Mouse (Mus musculus) hindbrain, embryonic 13.5 days (tissue): ENCODE data around the gene Romo1. TPM values are rescaled to one million over a fixed set of nuclear protein-coding genes. Genes with fewer than 3 reads are reported as not detected.
"Not testable (repeated sequence)": the region's sequence is repeated elsewhere in the genome, so short reads cannot be mapped to it uniquely, and the experiment has no call there.

Source experiments
- ATAC-seq: fragments of 200-750 bp; cut with Nextera tagmentation; 2 replicates; pipeline ENCODE4 v1.8.0; 2017; ENCODE audit warnings: moderate TSS enrichment; ENCODE audit not compliant: low FRiP score
- H3K27ac ChIP-seq: fragments of 300-500 bp; sonication (generic); 2 replicates; pipeline ENCODE4 v1.5.1; 2015; ENCODE audit warnings: inconsistent platforms, mild to moderate bottlenecking, moderate library complexity
- H3K27me3 ChIP-seq: fragments of 300-500 bp; sonication (generic); 2 replicates; pipeline ENCODE4 v1.6.1; 2015; ENCODE audit warnings: mild to moderate bottlenecking, inconsistent platforms
- H3K36me3 ChIP-seq: fragments of 300-500 bp; sonication (generic); 2 replicates; pipeline ENCODE4 v1.6.1; 2015; ENCODE audit warnings: mild to moderate bottlenecking, inconsistent platforms
- H3K4me1 ChIP-seq: fragments of 300-500 bp; sonication (generic); replicated peaks from 2 replicates; pipeline ENCODE4 v1.6.1; 2015; ENCODE audit warnings: inconsistent platforms
- H3K4me2 ChIP-seq: fragments of 300-500 bp; sonication (generic); 2 replicates; pipeline ENCODE4 v1.6.1; 2015; ENCODE audit warnings: inconsistent platforms, mild to moderate bottlenecking, moderate library complexity
- H3K4me3 ChIP-seq: fragments of 300-500 bp; sonication (generic); 2 replicates; pipeline ENCODE4 v1.5.1; 2015; ENCODE audit warnings: mild to moderate bottlenecking, inconsistent platforms
- H3K9ac ChIP-seq: fragments of 300-500 bp; sonication (generic); 2 replicates; pipeline ENCODE4 v1.6.1; 2015; ENCODE audit warnings: mild to moderate bottlenecking, inconsistent platforms
- H3K9me3 ChIP-seq: fragments of 300-500 bp; sonication (generic); 2 replicates; pipeline ENCODE4 v1.6.1; 2016; ENCODE audit warnings: inconsistent platforms
- WGBS: fragments of 180-500 bp; shearing (Covaris S2); methylation state at CpG from one replicate; pipeline ENCODE4 v1.1.7; 2015; 5-methylcytosine and 5-hydroxymethylcytosine counted together
- polyA plus RNA-seq: library from polyadenylated mRNA; unstranded; fragments of >200 nt; fragmentation: Nextera tagmentation; extraction: Ambion mirVana; gene quantifications from 2 replicates; pipeline ENCODE4 v1.2.1, GENCODE M21; 2015

Romo1 gene
- polyA plus RNA-seq, 1 experiment from 2014 or later: 462 TPM

DNA sequence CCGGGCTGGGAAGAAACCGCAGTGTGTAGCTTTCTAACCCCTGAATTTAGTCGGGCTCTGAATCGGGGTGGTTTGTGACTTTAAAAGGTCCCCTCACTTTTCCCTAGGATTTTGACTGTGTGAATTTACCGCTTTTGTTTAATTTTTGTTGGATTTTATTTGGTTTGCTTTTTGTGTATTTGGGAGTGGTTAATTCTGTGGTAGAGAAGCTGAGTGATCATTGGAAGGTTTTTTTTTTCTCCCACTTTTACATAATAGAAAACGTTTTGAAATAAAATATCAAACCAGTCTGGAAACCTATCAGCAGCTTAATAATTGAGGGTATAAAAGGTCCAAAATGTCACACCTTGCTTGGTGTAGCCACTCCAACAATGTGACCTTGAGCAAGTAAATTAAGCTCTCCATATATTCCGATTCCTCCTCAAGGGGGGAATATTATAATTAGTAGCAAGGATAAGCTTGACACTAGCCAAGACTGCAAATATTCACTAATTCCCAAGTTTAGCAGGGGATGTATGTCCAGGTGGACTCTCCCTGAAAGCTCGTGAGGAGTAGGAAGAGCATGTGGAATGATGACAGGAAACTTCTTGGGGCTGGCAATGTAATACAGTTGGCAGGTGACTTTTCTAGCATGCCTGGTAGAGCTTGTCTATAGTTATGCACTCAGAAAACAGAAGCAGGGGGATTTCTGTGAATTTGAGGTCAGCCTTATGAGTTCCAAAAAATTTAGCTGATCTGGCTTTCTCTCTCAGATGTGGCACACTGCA, 37.2 kb downstream of the Romo1 start:
- no peak for ATAC-seq
- 14% methylated on average over 8 of the region's 8 CpGs for WGBS
- Histone ChIP-seq H3K4me1 (peaks cover 29% of the 10 kb centered on the region), H3K9ac (peak overlapping the region; percentile 79), H3K27me3 (no peaks in the 10 kb centered on the region), H3K36me3 (peaks cover 12% of the 10 kb centered on the region), H3K9me3 (no peaks in the 10 kb centered on the region), H3K4me3 (peak overlapping the region; percentile 96), H3K27ac (peak overlapping the region; percentile 99), H3K4me2 (peak overlapping the region; percentile 56)

DNA sequence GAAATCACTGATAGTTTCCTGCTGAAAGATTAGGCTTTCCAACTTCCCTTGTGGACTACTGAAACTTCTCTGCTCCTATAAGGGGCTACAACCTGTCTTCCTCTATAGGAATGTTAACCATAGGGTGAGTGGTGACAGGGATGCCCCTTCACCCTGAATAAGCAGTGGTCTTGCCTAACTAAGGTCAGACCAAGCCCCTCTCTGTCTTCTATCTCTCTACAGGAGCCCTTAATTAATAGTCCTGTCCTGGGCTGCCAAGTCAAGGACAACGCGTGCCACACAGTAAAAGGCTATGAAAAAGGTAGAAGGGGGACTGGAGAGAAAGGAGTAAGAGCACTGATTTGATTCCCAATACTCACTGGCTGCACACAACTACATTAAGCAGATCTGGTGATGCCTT, 37.8 kb downstream of the Romo1 start:
- H3K4me2 ChIP-seq: peak overlapping the region; percentile 56
- peaks cover 10% of the 10 kb centered on the region for H3K36me3 ChIP-seq
- ATAC-seq: no peak
- no peaks in the 10 kb centered on the region for H3K9me3 ChIP-seq
- 73% methylated on average over 2 of the region's 2 CpGs for WGBS
- peak overlapping the region; percentile 99; the same call in 1 of the 2 replicates for H3K27ac ChIP-seq
- no peak overlapping the region for H3K4me3 ChIP-seq
- no peaks in the 10 kb centered on the region for H3K27me3 ChIP-seq
- H3K9ac ChIP-seq: peak overlapping the region; percentile 79; the same call in 1 of the 2 replicates
- peaks cover 29% of the 10 kb centered on the region for H3K4me1 ChIP-seq

DNA sequence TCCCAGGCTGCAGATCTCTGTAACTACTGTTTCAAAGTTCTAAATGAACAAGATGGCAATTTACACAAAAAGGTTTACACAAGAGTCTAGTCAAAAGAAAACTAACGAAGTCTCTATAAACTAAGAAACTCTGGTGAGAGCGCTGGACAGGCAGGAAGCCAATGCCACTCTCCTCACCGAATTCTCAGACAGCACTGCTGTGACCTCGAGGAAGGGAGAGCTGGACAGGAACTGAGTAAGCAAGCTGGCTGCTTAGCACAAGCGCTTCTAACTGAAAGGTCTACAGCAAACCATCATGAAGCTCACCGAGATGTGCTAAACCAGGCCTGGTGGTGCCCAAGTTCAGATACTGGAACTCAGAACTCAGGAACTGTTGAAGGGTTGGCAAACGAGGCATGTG, 45.4 kb downstream of the Romo1 start:
- not testable (repeated sequence) for ATAC-seq, H3K4me2 ChIP-seq, H3K9me3 ChIP-seq, H3K9ac ChIP-seq, H3K4me3 ChIP-seq, H3K27me3 ChIP-seq, H3K36me3 ChIP-seq, H3K4me1 ChIP-seq, H3K27ac ChIP-seq
- 92% methylated on average over 7 of the region's 7 CpGs for WGBS

DNA sequence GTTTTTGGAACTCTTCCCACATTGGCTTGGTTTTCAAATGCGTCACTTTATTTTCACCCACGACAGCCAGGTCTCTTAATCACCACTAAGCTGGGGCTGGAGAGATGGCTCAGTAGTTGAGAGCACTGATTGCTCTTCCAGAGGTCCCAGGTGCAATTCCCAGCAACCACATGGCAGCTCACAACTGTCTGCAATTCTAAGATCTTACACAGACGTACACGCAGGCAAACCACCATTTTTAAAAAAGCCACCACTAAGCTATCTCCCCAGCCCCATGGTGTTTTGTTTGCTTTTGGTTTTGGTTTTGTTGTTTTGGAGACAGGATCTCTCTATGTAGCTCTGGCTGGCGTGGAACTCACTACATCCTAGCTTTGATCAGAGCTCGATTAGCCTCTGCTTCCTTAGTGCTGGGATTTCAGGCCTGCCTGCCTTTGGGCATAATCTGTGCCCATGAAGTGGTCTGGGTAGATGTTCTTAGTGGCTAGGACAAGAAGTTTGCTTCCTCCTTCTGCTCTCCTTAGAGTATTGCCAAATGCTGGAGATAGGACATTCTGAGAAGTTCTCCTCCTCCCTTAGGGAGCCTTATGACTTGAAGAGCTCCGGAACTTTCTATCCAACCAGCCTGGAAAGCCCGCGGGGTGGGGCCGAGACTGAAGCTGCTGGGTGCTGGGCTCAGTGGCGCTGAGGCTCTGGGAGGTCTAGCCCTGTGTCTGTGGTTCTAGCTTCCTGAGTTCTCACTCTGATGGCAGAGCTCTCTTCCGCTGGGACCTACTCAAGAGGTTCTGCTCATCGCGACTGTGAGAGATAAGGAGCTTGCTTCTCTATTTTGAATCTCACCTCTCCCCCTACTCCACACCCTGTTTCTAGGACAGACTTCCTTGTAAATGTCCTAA, 46.4 kb downstream of the Romo1 start:
- Histone ChIP-seq H3K27me3 (no peaks in the 10 kb centered on the region), H3K4me1 (no peaks in the 10 kb centered on the region), H3K27ac (no peak overlapping the region), H3K36me3 (no peaks in the 10 kb centered on the region), H3K4me2 (no peak overlapping the region), H3K9ac (no peak overlapping the region), H3K9me3 (no peaks in the 10 kb centered on the region), H3K4me3 (no peak overlapping the region)
- no peak for ATAC-seq
- 89% methylated on average over 14 of the region's 14 CpGs for WGBS

DNA sequence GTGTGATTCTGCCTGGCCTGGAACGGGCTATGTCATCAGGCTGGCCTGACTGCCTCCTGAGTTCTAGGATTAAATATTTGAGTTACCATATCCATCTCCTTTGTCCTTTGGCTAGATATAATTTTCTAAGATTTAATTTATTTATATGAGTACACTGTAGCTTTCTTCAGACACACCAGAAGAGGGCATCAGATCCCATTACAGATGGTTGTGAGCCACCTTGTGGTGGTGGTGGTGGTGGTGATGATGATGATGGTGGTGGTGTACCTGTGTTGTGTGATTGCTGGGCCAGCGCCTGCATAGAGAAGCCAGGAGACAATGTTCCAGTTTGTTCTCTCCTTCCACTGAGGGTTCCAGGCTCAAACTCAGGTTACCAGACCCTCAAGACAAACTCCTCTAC, 47.7 kb downstream of the Romo1 start:
- Histone ChIP-seq H3K4me1 (peaks cover 5% of the 10 kb centered on the region), H3K4me2 (no peak overlapping the region), H3K9me3 (no peaks in the 10 kb centered on the region), H3K27me3 (no peaks in the 10 kb centered on the region), H3K36me3 (no peaks in the 10 kb centered on the region), H3K9ac (no peak overlapping the region), H3K27ac (no peak overlapping the region), H3K4me3 (no peak overlapping the region)
- ATAC-seq: no peak
- 97% methylated on average over 2 of the region's 2 CpGs for WGBS

DNA sequence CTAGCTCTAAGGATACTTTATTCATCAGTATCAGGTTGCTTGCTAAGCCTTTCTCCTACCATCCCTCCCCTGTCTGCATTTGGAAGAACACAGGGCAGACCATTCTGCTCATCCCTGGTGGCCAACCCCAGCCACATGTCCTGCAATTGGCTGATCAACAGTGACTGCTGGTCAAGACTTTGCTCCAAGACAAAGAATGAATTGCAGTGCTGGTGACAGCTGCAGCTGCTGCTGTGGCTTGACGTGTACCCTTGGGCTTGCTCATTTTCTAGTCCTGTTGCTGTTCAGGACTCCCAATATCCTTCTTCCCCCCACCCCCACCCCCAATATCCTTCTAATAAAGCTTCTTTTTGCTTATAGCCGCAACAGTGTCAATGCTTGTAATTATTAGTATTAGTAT, 48.2 kb downstream of the Romo1 start:
- H3K36me3 ChIP-seq: no peaks in the 10 kb centered on the region
- H3K4me1 ChIP-seq: peaks cover 5% of the 10 kb centered on the region
- no peaks in the 10 kb centered on the region for H3K9me3 ChIP-seq
- ATAC-seq: no peak
- no peak overlapping the region for H3K4me3 ChIP-seq
- H3K27ac ChIP-seq: no peak overlapping the region
- no peak overlapping the region for H3K9ac ChIP-seq
- WGBS: 68% methylated on average over 2 of the region's 2 CpGs
- no peak overlapping the region for H3K4me2 ChIP-seq
- H3K27me3 ChIP-seq: no peaks in the 10 kb centered on the region

DNA sequence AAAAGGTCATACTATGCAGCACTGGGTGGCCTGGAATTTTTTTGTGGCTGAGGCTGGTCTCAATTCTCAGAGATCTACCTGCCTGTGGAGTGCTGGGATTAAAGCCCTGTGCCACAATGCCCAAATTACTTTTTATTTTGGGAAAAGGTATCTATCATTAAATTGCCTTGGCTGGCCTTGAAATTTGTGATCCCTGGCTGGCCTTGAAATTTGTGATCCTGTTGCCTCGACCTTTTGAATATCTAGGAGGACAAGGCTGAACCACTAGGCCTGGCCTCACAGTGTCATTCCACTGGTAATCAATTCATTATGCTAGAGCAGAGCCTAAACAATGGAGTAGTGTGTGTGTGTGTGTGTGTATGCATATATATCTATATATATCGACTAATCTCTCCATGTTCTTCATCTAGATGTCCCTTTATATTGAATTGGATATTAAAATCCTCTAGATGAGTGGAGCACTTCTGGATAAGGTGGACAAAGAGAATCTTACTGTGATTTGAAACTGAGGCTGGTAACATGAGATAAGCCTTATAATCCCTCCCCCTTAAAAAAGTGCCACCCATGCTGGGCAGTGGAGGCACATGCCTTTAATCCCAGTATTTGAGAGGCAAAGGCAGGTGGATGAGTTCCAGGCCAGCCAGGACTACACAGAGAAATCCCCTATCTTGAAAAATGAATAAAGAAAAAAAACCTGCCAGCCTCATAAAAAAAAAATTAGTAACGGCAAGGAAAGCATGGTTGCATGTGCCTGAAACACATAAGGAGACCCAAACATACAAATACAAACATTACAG, 49.4 kb downstream of the Romo1 start:
- no peaks in the 10 kb centered on the region for H3K36me3 ChIP-seq
- no peak overlapping the region for H3K27ac ChIP-seq
- WGBS: 87% methylated on average over 3 of the region's 3 CpGs
- peaks cover 15% of the 10 kb centered on the region for H3K4me1 ChIP-seq
- H3K9me3 ChIP-seq: no peaks in the 10 kb centered on the region
- no peak for ATAC-seq
- H3K27me3 ChIP-seq: no peaks in the 10 kb centered on the region
- H3K4me3 ChIP-seq: no peak overlapping the region
- no peak overlapping the region for H3K4me2 ChIP-seq
- H3K9ac ChIP-seq: no peak overlapping the region

DNA sequence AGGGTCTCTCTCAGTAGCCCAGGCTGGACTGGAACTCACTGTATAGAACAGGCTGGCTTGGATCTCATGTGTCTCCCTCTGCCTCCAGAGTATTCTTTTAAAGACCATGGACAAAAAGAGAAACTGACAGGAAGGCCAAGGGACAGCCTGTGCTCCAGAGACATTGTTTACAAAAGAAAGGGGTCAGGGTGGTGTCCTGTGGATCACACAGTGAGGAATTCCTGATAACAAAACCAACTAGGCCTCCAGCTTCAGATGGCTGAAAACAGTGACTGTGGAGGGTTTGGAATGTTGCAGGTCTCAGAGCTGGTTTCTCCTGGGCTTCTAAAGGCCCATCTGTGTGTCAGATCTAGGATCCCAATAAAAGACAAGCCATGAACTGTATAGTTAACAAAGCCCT, 50.7 kb downstream of the Romo1 start:
- Histone ChIP-seq H3K4me1 (peaks cover 27% of the 10 kb centered on the region), H3K4me3 (no peak overlapping the region), H3K4me2 (no peak overlapping the region), H3K9me3 (no peaks in the 10 kb centered on the region), H3K27me3 (no peaks in the 10 kb centered on the region), H3K27ac (no peak overlapping the region), H3K9ac (no peak overlapping the region), H3K36me3 (no peaks in the 10 kb centered on the region)
- ATAC-seq: no peak

Other genes starting within 250 kb of the Romo1 start
- 57.6 and 59.6 TPM in 2 replicates for gene Uqcc1, start 213.7 kb upstream of the Romo1 start, polyA plus RNA-seq
- 0.16 TPM in 1 of 2 replicates, not detected in the other for gene Gm15557, start 203.3 kb upstream of the Romo1 start, polyA plus RNA-seq
- gene Gdf5, start 198.7 kb upstream of the Romo1 start, polyA plus RNA-seq: 2.0 and 3.6 TPM in 2 replicates
- gene Cep250, start 187.6 kb upstream of the Romo1 start, polyA plus RNA-seq: 18.1 and 18.7 TPM in 2 replicates
- 1.8 and 2.4 TPM in 2 replicates for gene 6430550D23Rik, start 136.1 kb upstream of the Romo1 start, polyA plus RNA-seq
- gene Ergic3, start 136.0 kb upstream of the Romo1 start, polyA plus RNA-seq: 371 and 377 TPM in 2 replicates
- not detected in 2 replicates for gene Fer1l4, start 91.1 kb upstream of the Romo1 start, polyA plus RNA-seq
- gene Spag4, start 78.9 kb upstream of the Romo1 start, polyA plus RNA-seq: 5.1 and 5.8 TPM in 2 replicates
- 32.0 and 34.6 TPM in 2 replicates for gene Cpne1, start 32.1 kb upstream of the Romo1 start, polyA plus RNA-seq
- gene Rbm12, start 32.1 kb upstream of the Romo1 start, polyA plus RNA-seq: 27.9 and 29.1 TPM in 2 replicates
- 21.6 and 24.1 TPM in 2 replicates for gene Gm28036, start 16.9 kb upstream of the Romo1 start, polyA plus RNA-seq
- gene Nfs1, start 147 bp downstream of the Romo1 start, polyA plus RNA-seq: 30.0 and 35.7 TPM in 2 replicates
- gene Rbm39, start 36.2 kb downstream of the Romo1 start, polyA plus RNA-seq: 563 and 565 TPM in 2 replicates
- gene Phf20, start 52.4 kb downstream of the Romo1 start, polyA plus RNA-seq: 102 and 107 TPM in 2 replicates
- gene Cnbd2, start 168.3 kb downstream of the Romo1 start, polyA plus RNA-seq: 6.3 and 7.7 TPM in 2 replicates
- 84.7 and 95.3 TPM in 2 replicates for gene Scand1, start 168.7 kb downstream of the Romo1 start, polyA plus RNA-seq